Mouse (Mus musculus): Measurements from ENCODE around the gene Fndc5. TPM values are rescaled to one million over a fixed set of nuclear protein-coding genes. Genes with fewer than 3 reads are reported as not detected.
A peak's percentile ranks its signal among the peaks of the same experiment; 100 is the strongest.

Fndc5 gene
- 1.3 and 1.7 TPM in 2 replicates for polyA plus RNA-seq (2014; fragmentation: Nextera tagmentation; extraction: Ambion mirVana)

DNA sequence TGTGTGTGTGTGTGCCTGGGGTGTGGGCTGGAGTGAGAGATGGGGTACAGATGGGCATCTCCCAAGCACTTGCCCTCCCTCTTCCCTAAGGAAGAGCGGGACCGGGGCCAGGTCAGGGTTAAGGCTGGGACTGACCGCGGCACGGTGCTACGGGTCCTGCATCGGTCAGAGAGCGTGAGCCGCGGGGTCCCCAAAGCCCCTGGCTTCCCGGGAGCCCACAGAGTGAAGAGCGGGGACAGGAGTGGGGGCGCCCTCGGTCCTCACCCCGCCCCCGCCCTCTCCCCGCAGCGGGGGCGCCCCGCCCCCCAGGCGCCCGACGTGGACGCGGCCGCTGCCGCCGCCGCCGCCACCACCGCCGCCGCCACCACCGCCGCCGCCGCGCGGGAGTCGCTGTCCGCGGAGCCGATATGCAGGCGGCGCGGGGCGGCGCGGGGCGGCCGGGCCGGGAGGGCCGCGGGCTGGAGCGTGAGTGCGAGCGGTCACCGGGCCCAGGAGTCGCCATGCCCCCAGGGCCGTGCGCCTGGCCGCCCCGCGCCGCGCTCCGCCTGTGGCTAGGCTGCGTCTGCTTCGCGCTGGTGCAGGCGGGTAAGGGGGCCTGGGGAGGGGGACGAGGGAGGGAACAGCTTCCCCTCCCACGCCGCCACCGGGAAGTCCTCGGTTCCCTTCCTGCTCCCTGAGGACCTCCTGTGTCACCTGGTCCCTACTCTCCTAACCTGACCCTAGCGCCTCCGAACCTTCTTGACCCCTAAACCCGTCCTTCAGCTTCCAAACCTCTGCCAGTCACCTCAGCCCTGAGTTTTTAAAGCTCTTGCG lies at the start of gene Fndc5:
Gene Fndc5, plus strand, starts transcription at position 421 of the 813 bp plus-strand sequence.
- Histone ChIP-seq H3K27me3 (replicated peaks; ENCODE audit: control insufficient read depth, insufficient read depth, low read length) (peaks cover 28% of the 10 kb centered on the region), H3K27ac (ENCODE audit: low read depth, low read length) (no peak within 1 kb of the TSS), H3K4me2 (ENCODE audit: low read length) (peak within 1 kb of the TSS; percentile 91), H3K9me3 (replicated peaks; ENCODE audit: control insufficient read depth, low read length) (no peaks in the 10 kb centered on the region), H3K4me3 (ENCODE audit: low read depth, low read length) (peak within 1 kb of the TSS; percentile 49), H3K4me1 (ENCODE audit: control insufficient read depth, insufficient read depth, low read length) (peaks cover 4% of the 10 kb centered on the region; the same call in 1 of the 2 replicates), H3K9ac (ENCODE audit: low read length) (peak within 1 kb of the TSS; percentile 71), H3K36me3 (ENCODE audit: control insufficient read depth, insufficient read depth, low read length) (no peaks in the 10 kb centered on the region)
- DNase-seq (ENCODE audit: low spot score) (no peak), ATAC-seq (peak; percentile 58)
- 1% methylated on average over 53 of the region's 80 CpGs for WGBS

GRCm38 (mm10) chr4:129087850-129088249 lies 48.9 kb upstream of the Fndc5 start:
- ATAC-seq = no peak
- no peak for DNase-seq (ENCODE audit: low spot score)
- H3K27me3 ChIP-seq (replicated peaks; ENCODE audit: control insufficient read depth, insufficient read depth, low read length) = no peaks in the 10 kb centered on the region
- no peaks in the 10 kb centered on the region for H3K9me3 ChIP-seq (replicated peaks; ENCODE audit: control insufficient read depth, low read length)
- 40% methylated on average over 5 of the region's 5 CpGs for WGBS
- no peak overlapping the region for H3K4me2 ChIP-seq (ENCODE audit: low read length)
- H3K36me3 ChIP-seq (ENCODE audit: control insufficient read depth, insufficient read depth, low read length) = peaks cover 18% of the 10 kb centered on the region
- no peak overlapping the region for H3K27ac ChIP-seq (ENCODE audit: low read depth, low read length)
- H3K4me3 ChIP-seq (ENCODE audit: low read depth, low read length) = no peak overlapping the region
- H3K4me1 ChIP-seq (ENCODE audit: control insufficient read depth, insufficient read depth, low read length) = no peaks in the 10 kb centered on the region
- H3K9ac ChIP-seq (ENCODE audit: low read length) = no peak overlapping the region

GRCm38 (mm10) chr4:129095276-129095675 lies 41.5 kb upstream of the Fndc5 start:
- ATAC-seq (no peak), DNase-seq (ENCODE audit: low spot score) (no peak)
- no peaks in the 10 kb centered on the region for H3K4me1 ChIP-seq (ENCODE audit: control insufficient read depth, insufficient read depth, low read length)
- no peaks in the 10 kb centered on the region for H3K36me3 ChIP-seq (ENCODE audit: control insufficient read depth, insufficient read depth, low read length)
- WGBS = 35% methylated on average over 15 of the region's 15 CpGs
- no peak overlapping the region for H3K9ac ChIP-seq (ENCODE audit: low read length)
- H3K4me2 ChIP-seq (ENCODE audit: low read length) = no peak overlapping the region
- H3K27me3 ChIP-seq (replicated peaks; ENCODE audit: control insufficient read depth, insufficient read depth, low read length) = no peaks in the 10 kb centered on the region
- H3K9me3 ChIP-seq (replicated peaks; ENCODE audit: control insufficient read depth, low read length) = no peaks in the 10 kb centered on the region
- no peak overlapping the region for H3K4me3 ChIP-seq (ENCODE audit: low read depth, low read length)
- no peak overlapping the region for H3K27ac ChIP-seq (ENCODE audit: low read depth, low read length)

- Histone ChIP-seq H3K27ac (ENCODE audit: low read depth, low read length) (no peak overlapping the region), H3K36me3 (ENCODE audit: control insufficient read depth, insufficient read depth, low read length) (no peaks in the 10 kb centered on the region), H3K9ac (ENCODE audit: low read length) (no peak overlapping the region), H3K4me3 (ENCODE audit: low read depth, low read length) (no peak overlapping the region), H3K27me3 (replicated peaks; ENCODE audit: control insufficient read depth, insufficient read depth, low read length) (no peaks in the 10 kb centered on the region), H3K9me3 (replicated peaks; ENCODE audit: control insufficient read depth, low read length) (no peaks in the 10 kb centered on the region), H3K4me1 (ENCODE audit: control insufficient read depth, insufficient read depth, low read length) (no peaks in the 10 kb centered on the region), H3K4me2 (ENCODE audit: low read length) (no peak overlapping the region)
- WGBS = 71% methylated on average over 7 of the region's 7 CpGs
- no peak for DNase-seq (ENCODE audit: low spot score)
- no peak for ATAC-seq
Observed at GRCm38 (mm10) chr4:129097006-129097405, 39.8 kb upstream of the Fndc5 start.

DNA sequence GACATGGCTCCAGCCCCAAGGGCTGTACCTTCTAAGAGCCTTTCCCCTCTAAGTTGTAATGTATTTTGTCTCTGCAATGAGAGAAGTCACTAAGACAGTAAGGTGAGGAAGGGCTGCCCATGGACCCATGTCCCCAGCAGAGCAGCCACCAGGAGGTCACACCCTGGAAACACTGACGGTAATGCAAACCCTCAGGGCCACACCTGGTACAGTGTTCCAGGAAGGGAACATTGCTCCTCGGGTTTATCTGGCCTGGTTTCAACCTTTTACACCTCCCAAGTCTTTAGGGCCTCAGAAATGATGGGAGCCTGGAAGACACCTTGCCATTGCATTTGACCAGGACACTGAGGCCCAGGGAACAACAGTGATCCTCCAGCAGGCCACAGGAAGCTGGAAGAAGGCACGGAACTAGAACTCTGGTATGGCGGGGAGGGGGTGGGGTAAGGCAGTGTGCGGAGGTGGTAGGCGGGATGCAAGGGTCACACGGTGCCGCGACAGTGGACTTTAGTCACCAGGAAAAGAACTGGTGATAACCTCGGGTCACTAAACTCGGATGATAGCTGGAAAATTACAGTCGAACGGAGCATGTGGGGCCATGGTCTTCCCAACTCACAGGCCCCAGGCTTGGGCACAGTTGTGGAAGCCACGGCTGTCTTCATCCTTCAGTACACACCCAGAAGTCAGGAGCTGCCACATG lies 34.5 kb upstream of the Fndc5 start:
- Histone ChIP-seq H3K4me1 (ENCODE audit: control insufficient read depth, insufficient read depth, low read length) (no peaks in the 10 kb centered on the region; the same call in 1 of the 2 replicates), H3K4me2 (ENCODE audit: low read length) (no peak overlapping the region), H3K4me3 (ENCODE audit: low read depth, low read length) (no peak overlapping the region), H3K9me3 (replicated peaks; ENCODE audit: control insufficient read depth, low read length) (no peaks in the 10 kb centered on the region), H3K27me3 (replicated peaks; ENCODE audit: control insufficient read depth, insufficient read depth, low read length) (peaks cover 35% of the 10 kb centered on the region), H3K36me3 (ENCODE audit: control insufficient read depth, insufficient read depth, low read length) (no peaks in the 10 kb centered on the region), H3K9ac (ENCODE audit: low read length) (no peak overlapping the region), H3K27ac (ENCODE audit: low read depth, low read length) (no peak overlapping the region)
- ATAC-seq (no peak), DNase-seq (ENCODE audit: low spot score) (no peak)
- WGBS = 88% methylated on average over 14 of the region's 14 CpGs

DNA sequence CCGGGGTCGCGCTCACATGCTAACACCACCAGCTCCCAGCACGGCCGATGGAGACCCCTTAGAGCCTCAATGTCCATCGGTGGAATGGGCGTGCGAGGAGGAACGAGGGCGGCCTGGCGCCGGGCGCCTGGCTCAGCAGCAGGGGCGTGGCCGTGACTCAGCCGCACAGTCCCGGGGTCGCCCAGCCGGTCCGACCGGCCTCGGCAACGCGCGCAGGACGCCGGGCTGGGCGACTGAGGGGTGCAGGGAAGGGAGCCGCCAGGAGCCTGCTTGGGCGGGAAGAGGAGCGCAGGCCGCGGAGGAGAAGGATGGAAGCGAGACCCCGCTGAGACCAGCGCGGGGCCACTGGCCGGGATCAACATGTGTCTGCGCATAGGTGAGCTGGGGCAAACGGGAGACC lies 31.4 kb upstream of the Fndc5 start, which contains the start of gene Tmem54:
Gene Tmem54, plus strand, starts transcription at position 193 of the 400 bp plus-strand sequence.
- under 1% methylated on average over 40 of the region's 40 CpGs for WGBS
- H3K4me2 ChIP-seq (ENCODE audit: low read length) = peak within 1 kb of the TSS; percentile 43
- DNase-seq (ENCODE audit: low spot score) (no peak), ATAC-seq (no peak)
- no peaks in the 10 kb centered on the region; the same call in 1 of the 2 replicates for H3K4me1 ChIP-seq (ENCODE audit: control insufficient read depth, insufficient read depth, low read length)
- H3K9ac ChIP-seq (ENCODE audit: low read length) = peak within 1 kb of the TSS; percentile 41
- peak within 1 kb of the TSS; percentile 19; the same call in 1 of the 2 replicates for H3K4me3 ChIP-seq (ENCODE audit: low read depth, low read length)
- no peak within 1 kb of the TSS for H3K27ac ChIP-seq (ENCODE audit: low read depth, low read length)
- H3K36me3 ChIP-seq (ENCODE audit: control insufficient read depth, insufficient read depth, low read length) = no peaks in the 10 kb centered on the region
- peaks cover 35% of the 10 kb centered on the region for H3K27me3 ChIP-seq (replicated peaks; ENCODE audit: control insufficient read depth, insufficient read depth, low read length)
- H3K9me3 ChIP-seq (replicated peaks; ENCODE audit: control insufficient read depth, low read length) = no peaks in the 10 kb centered on the region

DNA sequence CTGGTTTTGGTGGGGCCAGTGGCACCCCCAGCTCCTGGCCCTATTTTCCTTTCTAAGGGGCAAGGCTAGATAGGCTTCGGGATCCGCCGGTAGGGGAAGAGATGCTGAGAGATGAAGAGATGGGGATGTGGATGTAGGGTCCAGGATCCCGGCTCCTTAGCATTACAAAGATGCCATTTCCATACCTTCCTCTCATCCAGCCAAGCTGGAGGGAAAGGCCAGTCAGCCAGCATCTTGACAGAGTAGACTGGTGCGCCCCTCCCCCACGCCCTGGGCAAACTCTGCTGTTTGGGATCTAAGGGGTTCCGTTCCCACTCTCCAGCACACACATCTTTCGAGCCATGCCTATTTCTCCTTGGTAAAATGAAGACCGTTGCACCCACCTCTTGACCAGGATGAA lies 30.7 kb upstream of the Fndc5 start:
- H3K4me2 ChIP-seq (ENCODE audit: low read length) = no peak overlapping the region
- DNase-seq (ENCODE audit: low spot score) (no peak), ATAC-seq (no peak)
- H3K4me3 ChIP-seq (ENCODE audit: low read depth, low read length) = no peak overlapping the region
- H3K36me3 ChIP-seq (ENCODE audit: control insufficient read depth, insufficient read depth, low read length) = no peaks in the 10 kb centered on the region
- H3K27ac ChIP-seq (ENCODE audit: low read depth, low read length) = no peak overlapping the region
- no peak overlapping the region for H3K9ac ChIP-seq (ENCODE audit: low read length)
- 25% methylated on average over 9 of the region's 9 CpGs for WGBS
- H3K9me3 ChIP-seq (replicated peaks; ENCODE audit: control insufficient read depth, low read length) = no peaks in the 10 kb centered on the region
- peaks cover 35% of the 10 kb centered on the region for H3K27me3 ChIP-seq (replicated peaks; ENCODE audit: control insufficient read depth, insufficient read depth, low read length)
- no peaks in the 10 kb centered on the region; the same call in 1 of the 2 replicates for H3K4me1 ChIP-seq (ENCODE audit: control insufficient read depth, insufficient read depth, low read length)

- Histone ChIP-seq H3K9me3 (replicated peaks; ENCODE audit: control insufficient read depth, low read length) (no peaks in the 10 kb centered on the region), H3K9ac (ENCODE audit: low read length) (no peak overlapping the region), H3K36me3 (ENCODE audit: control insufficient read depth, insufficient read depth, low read length) (no peaks in the 10 kb centered on the region), H3K27ac (ENCODE audit: low read depth, low read length) (no peak overlapping the region), H3K27me3 (replicated peaks; ENCODE audit: control insufficient read depth, insufficient read depth, low read length) (peaks cover 35% of the 10 kb centered on the region), H3K4me3 (ENCODE audit: low read depth, low read length) (no peak overlapping the region), H3K4me1 (ENCODE audit: control insufficient read depth, insufficient read depth, low read length) (no peaks in the 10 kb centered on the region; the same call in 1 of the 2 replicates), H3K4me2 (ENCODE audit: low read length) (no peak overlapping the region)
- DNase-seq (ENCODE audit: low spot score) (no peak), ATAC-seq (no peak)
- 70% methylated on average over 10 of the region's 10 CpGs for WGBS
Observed at GRCm38 (mm10) chr4:129107348-129107899, 29.4 kb upstream of the Fndc5 start.
